Mouse (Mus musculus) CH12.LX (cell line): ENCODE data around the gene Klhl5. TPM values are rescaled to one million over a fixed set of nuclear protein-coding genes. Genes with fewer than 3 reads are reported as not detected.

Experiments used
- DNase-seq: peaks from one replicate; pipeline ENCODE4 v3.0.0-alpha.2; 2013; ENCODE audit errors: extremely low read depth
- H3K27ac ChIP-seq: 2 replicates; pipeline ENCODE4 v1.5.1; 2012; ENCODE audit warnings: low read depth, mild to moderate bottlenecking, control low read depth, moderate library complexity; ENCODE audit not compliant: insufficient read depth
- H3K27me3 ChIP-seq: replicated peaks from 2 replicates; pipeline ENCODE3; 2012; ENCODE audit warnings: inconsistent platforms
- H3K36me3 ChIP-seq, 2 experiments: replicated peaks in 1 of 2; 2 replicates each; pipeline versions ENCODE3 to v1.6.1; 2012; ENCODE audit warnings: inconsistent platforms in 1 of 2, low read length in 1 of 2, mild to moderate bottlenecking in 1 of 2, mixed read lengths in 1 of 2, moderate library complexity in 1 of 2; ENCODE audit not compliant: control insufficient read depth in 1 of 2, insufficient read depth in 1 of 2
- H3K4me1 ChIP-seq, 2 experiments: 2 replicates each; pipeline ENCODE4 v1.6.1; 2012; ENCODE audit warnings: inconsistent platforms in 1 of 2, moderate library complexity in 1 of 2; ENCODE audit not compliant: insufficient read depth in 2 of 2, control insufficient read depth in 1 of 2
- H3K4me2 ChIP-seq: 2 replicates; pipeline ENCODE4 v1.6.1; 2012; ENCODE audit warnings: low read depth, mild to moderate bottlenecking, control low read depth; ENCODE audit not compliant: poor library complexity, insufficient read depth, severe bottlenecking
- H3K4me3 ChIP-seq, 3 experiments: fragments of 150-350 bp in 1 of 3; sonication (generic) in 1 of 3; replicated peaks in 1 of 3; 2 replicates each; pipeline versions ENCODE3 to v1.5.1; 2011 to 2012; ENCODE audit warnings: low read depth in 2 of 3, low read length in 2 of 3, mild to moderate bottlenecking in 2 of 3, moderate library complexity in 2 of 3, control low read depth in 1 of 3, improper control_type of control experiment in 1 of 3, inconsistent platforms in 1 of 3, mixed read lengths in 1 of 3; ENCODE audit not compliant: poor library complexity in 1 of 3
- H3K79me2 ChIP-seq: replicated peaks from 2 replicates; pipeline ENCODE4 v1.6.1; 2012; ENCODE audit warnings: mild to moderate bottlenecking, moderate library complexity; ENCODE audit not compliant: control insufficient read depth, poor library complexity, insufficient read depth, severe bottlenecking; ENCODE audit errors: extremely low read depth
- H3K9ac ChIP-seq: 2 replicates; pipeline ENCODE4 v1.6.1; 2012; ENCODE audit warnings: low read depth, mild to moderate bottlenecking, control low read depth, moderate library complexity; ENCODE audit not compliant: insufficient read depth
- H3K9me3 ChIP-seq: replicated peaks from 2 replicates; pipeline ENCODE3; 2012; ENCODE audit warnings: low read length, inconsistent platforms, mixed read lengths
- BHLHE40 ChIP-seq: IDR thresholded peaks from 2 replicates; pipeline ENCODE4 v1.6.1; 2011; ENCODE audit warnings: mild to moderate bottlenecking, low read depth, low read length, improper control_type of control experiment
- CTCF ChIP-seq, 2 experiments: IDR thresholded peaks in 1 of 2; conservative IDR thresholded peaks in 1 of 2; 2 replicates each; pipeline ENCODE4 v1.5.1; 2011 to 2012; ENCODE audit warnings: low read depth in 2 of 2, low read length in 2 of 2, improper control_type of control experiment in 1 of 2, inconsistent platforms in 1 of 2, mild to moderate bottlenecking in 1 of 2, moderate library complexity in 1 of 2
- E2F4 ChIP-seq: IDR thresholded peaks from 2 replicates; pipeline ENCODE4 v1.6.1; 2011; ENCODE audit warnings: low read depth, low read length, improper control_type of control experiment; ENCODE audit not compliant: insufficient replicate concordance
- ELF1 ChIP-seq: IDR thresholded peaks from 2 replicates; pipeline ENCODE4 v1.6.1; 2014; ENCODE audit warnings: low read depth, mild to moderate bottlenecking, inconsistent platforms, low read length, improper control_type of control experiment
- EP300 ChIP-seq: IDR thresholded peaks from 2 replicates; pipeline ENCODE4 v1.6.1; 2011; ENCODE audit warnings: low read length, improper control_type of control experiment
- ETS1 ChIP-seq: conservative IDR thresholded peaks from 2 replicates; pipeline ENCODE4 v1.6.1; 2012; ENCODE audit warnings: low read depth, mild to moderate bottlenecking, inconsistent platforms, low read length, improper control_type of control experiment, moderate library complexity
- GABPA ChIP-seq: IDR thresholded peaks from 2 replicates; pipeline ENCODE4 v1.6.1; 2012; ENCODE audit warnings: low read depth, low read length, improper control_type of control experiment, inconsistent platforms; ENCODE audit not compliant: insufficient replicate concordance
- HCFC1 ChIP-seq: IDR thresholded peaks from 2 replicates; pipeline ENCODE4 v1.6.1; 2012; ENCODE audit warnings: low read depth, mild to moderate bottlenecking, inconsistent platforms, low read length, improper control_type of control experiment
- IRF4 ChIP-seq: IDR thresholded peaks from 2 replicates; pipeline ENCODE4 v1.6.1; 2014; ENCODE audit warnings: low read depth, mild to moderate bottlenecking, inconsistent platforms, low read length, improper control_type of control experiment
- KAT2A ChIP-seq: IDR thresholded peaks from 2 replicates; pipeline ENCODE4 v1.6.1; 2012; ENCODE audit warnings: low read length, improper control_type of control experiment, inconsistent platforms; ENCODE audit not compliant: insufficient replicate concordance
- MAZ ChIP-seq: IDR thresholded peaks from 2 replicates; pipeline ENCODE4 v1.6.1; 2012; ENCODE audit warnings: low read depth, mild to moderate bottlenecking, inconsistent platforms, low read length, improper control_type of control experiment, moderate library complexity
- MXI1 ChIP-seq: IDR thresholded peaks from 2 replicates; pipeline ENCODE4 v1.6.1; 2011; ENCODE audit warnings: mild to moderate bottlenecking, low read depth, low read length, improper control_type of control experiment
- MYC ChIP-seq: IDR thresholded peaks from 2 replicates; pipeline ENCODE4 v1.6.1; 2011; ENCODE audit warnings: low read depth, mild to moderate bottlenecking, improper control_type of control experiment, low read length
- NELFE ChIP-seq: IDR thresholded peaks from 2 replicates; pipeline ENCODE4 v1.6.1; 2011; ENCODE audit warnings: low read depth, low read length, improper control_type of control experiment
- NRF1 ChIP-seq: IDR thresholded peaks from 2 replicates; pipeline ENCODE4 v1.6.1; 2014; ENCODE audit warnings: low read depth, mild to moderate bottlenecking, inconsistent platforms, low read length, improper control_type of control experiment, moderate library complexity
- PAX5 ChIP-seq: IDR thresholded peaks from 2 replicates; pipeline ENCODE4 v1.6.1; 2012; ENCODE audit warnings: low read length, inconsistent platforms, mixed read lengths
- POLR2A ChIP-seq: IDR thresholded peaks from 2 replicates; pipeline ENCODE4 v1.6.1; 2011; ENCODE audit warnings: low read depth, mild to moderate bottlenecking, improper control_type of control experiment, low read length
- SIN3A ChIP-seq: IDR thresholded peaks from 2 replicates; pipeline ENCODE4 v1.6.1; 2012; ENCODE audit warnings: low read length, improper control_type of control experiment, inconsistent platforms
- UBTF ChIP-seq: IDR thresholded peaks from 2 replicates; pipeline ENCODE4 v1.6.1; 2012; ENCODE audit warnings: low read depth, mild to moderate bottlenecking, inconsistent platforms, low read length, improper control_type of control experiment, moderate library complexity
- ZC3H11A ChIP-seq: IDR thresholded peaks from 2 replicates; pipeline ENCODE4 v1.6.1; 2012; ENCODE audit warnings: low read depth, mild to moderate bottlenecking, inconsistent platforms, low read length, improper control_type of control experiment
- ZKSCAN1 ChIP-seq: IDR thresholded peaks from 2 replicates; pipeline ENCODE4 v1.6.1; 2012; ENCODE audit warnings: low read depth, inconsistent platforms, low read length, improper control_type of control experiment, borderline replicate concordance
- ZNF384 ChIP-seq: IDR thresholded peaks from 2 replicates; pipeline ENCODE4 v1.6.1; 2012; ENCODE audit warnings: low read depth, low read length, improper control_type of control experiment, inconsistent platforms
- dilution Hi-C: fragments of 300-500 bp; cut with MboI; formaldehyde crosslinking; loops from 2 replicates; pipeline ENCODE4 v1.14.3; 2020; ENCODE audit warnings: low sequenced_read_pairs; ENCODE audit not compliant: extremely low pct_unique_long_range_greater_than_20kb, extremely low pct_ligation_motif_present
- in situ Hi-C: fragments of 300-500 bp; cut with MboI; formaldehyde crosslinking; loops from 3 replicates; pipeline ENCODE4 v1.14.3; 2019; ENCODE audit warnings: low sequenced_read_pairs, low pct_ligation_motif_present, low pct_unique_long_range_greater_than_20kb, mixed read lengths
- polyA plus RNA-seq: library from polyadenylated mRNA; unstranded; fragments of >175 nt; gene quantifications from 2 replicates; pipeline ENCODE4 v1.2.1, GENCODE M21; 2012; ENCODE audit warnings: low read depth; ENCODE audit not compliant: insufficient read length
- total RNA-seq, 2 experiments: library from RNA; depleted of rRNA; stranded (reverse); fragments of 300-350 nt in 1 of 2; fragments of >200 nt in 1 of 2; gene quantifications; 2 replicates each; pipeline ENCODE4 v1.2.3; 2012 to 2014

Klhl5 gene
- total and polyA plus RNA-seq, 3 experiments = 20.6 to 31.7 (median 23.2) TPM

- no peak overlapping the region for H3K4me2 ChIP-seq
- H3K36me3 ChIP-seq = peaks cover 22 to 75% of the 10 kb centered on the region in 2 experiments
- H3K79me2 ChIP-seq = no peaks in the 10 kb centered on the region
- H3K27me3 ChIP-seq = no peaks in the 10 kb centered on the region
- H3K9me3 ChIP-seq = no peaks in the 10 kb centered on the region
- no peak overlapping the region for H3K9ac ChIP-seq
- in situ Hi-C loops (no loop called here), dilution Hi-C loops (no loop called here)
- TF ChIP-seq GABPA (no peak), MYC (no peak), HCFC1 (no peak), ETS1 (no peak), ELF1 (no peak), BHLHE40 (no peak), ZKSCAN1 (no peak)
- no peak overlapping the region for H3K4me3 ChIP-seq
- no peaks in the 10 kb centered on the region for H3K4me1 ChIP-seq
- no peak overlapping the region for H3K27ac ChIP-seq
- no peak for DNase-seq
Observed at GRCm38 (mm10) chr5:65163001-65163400, 55.7 kb downstream of the Klhl5 start.

- peaks cover 0 to 3% of the 10 kb centered on the region in 2 experiments; a peak in 1 of 4 replicates for H3K4me1 ChIP-seq
- DNase-seq = no peak
- no peak overlapping the region for H3K27ac ChIP-seq
- H3K36me3 ChIP-seq = peaks cover 22 to 69% of the 10 kb centered on the region in 2 experiments
- H3K9me3 ChIP-seq = no peaks in the 10 kb centered on the region
- H3K79me2 ChIP-seq = no peaks in the 10 kb centered on the region
- no peaks in the 10 kb centered on the region for H3K27me3 ChIP-seq
- no peak overlapping the region for H3K9ac ChIP-seq
- no peak overlapping the region for H3K4me2 ChIP-seq
- dilution Hi-C loops (no loop called here), in situ Hi-C loops (no loop called here)
- TF ChIP-seq GABPA (no peak), POLR2A (no peak), EP300 (no peak), ZKSCAN1 (no peak), ZNF384 (no peak), UBTF (no peak), SIN3A (no peak), MXI1 (no peak), MYC (no peak), CTCF (conservative IDR thresholded peaks at IDR 0.05 in 1 of 2, IDR thresholded peaks at IDR 0.05 in 1 of 2; ENCODE audit: low read depth in 2 of 2, low read length in 2 of 2) (no peak), E2F4 (no peak), NRF1 (no peak), NELFE (no peak), IRF4 (no peak), ZC3H11A (no peak), PAX5 (no peak), MAZ (no peak), ELF1 (no peak), KAT2A (no peak)
- H3K4me3 ChIP-seq = no peak overlapping the region
Observed at GRCm38 (mm10) chr5:65163489-65164092, 56.3 kb downstream of the Klhl5 start.
